Mouse (Mus musculus): ENCODE results near the gene Fig4.

Gene Fig4

DNA sequence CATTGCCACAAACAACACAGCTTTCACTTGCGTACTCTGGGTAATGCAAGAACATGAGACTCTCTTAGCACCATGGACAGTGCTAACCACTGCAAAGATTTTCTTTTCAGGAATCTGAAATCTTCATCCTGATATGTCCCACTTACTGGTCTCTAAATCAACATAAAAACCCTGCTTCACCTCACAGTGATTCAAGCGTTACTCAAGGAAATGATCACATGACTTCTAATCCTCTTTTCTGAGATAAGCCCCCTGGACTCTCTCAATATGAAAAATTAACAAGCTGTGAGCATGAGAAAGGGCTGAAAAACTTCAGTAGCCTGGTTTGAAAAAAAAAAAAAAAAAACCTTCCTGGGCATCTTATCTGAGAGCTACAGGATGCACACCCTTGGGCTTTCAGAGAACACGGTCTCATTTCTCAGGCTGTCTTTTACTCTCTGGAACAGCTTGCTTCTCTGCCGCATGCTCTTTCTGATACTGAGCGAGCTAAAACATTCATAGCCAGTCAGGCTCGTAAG is 94.1 kb downstream of the Fig4 start:
- DNase-seq, result no peak

DNA sequence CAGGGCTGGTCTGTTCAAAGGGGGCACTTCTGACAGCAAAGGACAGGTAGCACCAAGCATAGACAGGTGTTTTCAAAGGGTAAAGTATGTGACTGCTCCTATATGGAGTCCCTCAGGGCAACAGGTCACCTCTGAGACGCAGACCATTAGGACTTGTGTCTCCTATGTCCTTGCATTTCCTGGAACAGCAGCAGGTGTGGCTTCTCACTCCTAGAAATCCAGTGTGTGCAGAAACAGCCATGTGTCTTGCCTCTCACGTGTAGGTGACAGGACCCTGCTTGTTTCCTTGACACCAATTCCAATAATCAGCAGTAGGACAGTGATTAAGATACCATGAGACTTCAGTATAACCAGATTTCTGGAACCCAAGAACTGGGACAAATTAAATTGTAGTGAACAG is 97.4 kb downstream of the Fig4 start:
- no peak for DNase-seq

DNA sequence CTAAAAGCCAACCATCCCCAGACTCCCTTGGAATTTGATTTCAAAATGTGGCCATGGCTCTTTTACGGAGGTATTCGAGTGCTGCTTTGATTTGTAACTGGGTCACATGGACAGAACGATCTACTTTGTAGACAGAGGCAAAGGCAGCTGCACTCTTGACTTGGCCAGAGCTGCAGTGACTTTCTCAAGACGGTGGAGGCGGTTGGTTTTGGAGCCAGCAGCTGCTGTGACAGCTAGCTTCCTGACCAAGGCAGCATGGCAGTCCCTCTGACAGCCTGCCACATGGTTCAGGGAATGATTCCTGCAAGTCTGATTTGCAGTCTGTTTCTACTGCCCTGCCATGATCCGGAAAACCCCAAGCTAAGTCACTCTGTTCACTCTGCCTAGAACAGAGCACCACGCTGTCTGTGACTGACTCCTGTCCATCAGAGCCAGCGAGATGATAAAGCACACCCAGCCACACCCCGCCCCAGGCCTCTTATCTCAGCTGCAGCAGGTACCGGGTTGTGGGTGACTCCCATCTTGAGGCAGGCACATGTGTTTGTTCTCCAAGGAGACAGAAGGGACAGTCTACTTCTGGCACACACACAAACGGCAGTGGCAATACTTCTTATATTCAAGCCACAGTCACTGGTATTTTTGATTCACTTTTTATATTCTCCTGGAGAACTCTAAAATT is 98.3 kb downstream of the Fig4 start:
- DNase-seq, result no peak

DNA sequence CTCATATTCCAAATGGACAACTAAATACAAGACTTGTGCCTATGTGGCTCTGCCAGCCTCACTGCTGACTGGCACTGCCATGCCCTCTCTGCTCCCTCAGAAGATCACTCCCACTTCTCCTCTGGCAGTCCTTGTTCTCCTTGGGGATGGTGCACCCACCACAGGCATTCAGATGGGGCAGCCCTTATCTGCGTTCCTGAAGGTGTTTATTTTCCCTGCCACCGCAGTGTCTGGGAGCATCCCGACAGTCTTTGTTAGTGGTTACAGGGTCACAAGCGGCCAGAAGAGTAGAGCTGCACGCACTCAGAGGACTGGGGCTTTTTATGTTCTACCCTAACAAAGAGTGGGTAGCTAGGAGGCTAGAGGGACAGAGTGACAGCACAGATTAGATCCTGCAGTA is 98.9 kb downstream of the Fig4 start:
- DNase-seq, result no peak

DNA sequence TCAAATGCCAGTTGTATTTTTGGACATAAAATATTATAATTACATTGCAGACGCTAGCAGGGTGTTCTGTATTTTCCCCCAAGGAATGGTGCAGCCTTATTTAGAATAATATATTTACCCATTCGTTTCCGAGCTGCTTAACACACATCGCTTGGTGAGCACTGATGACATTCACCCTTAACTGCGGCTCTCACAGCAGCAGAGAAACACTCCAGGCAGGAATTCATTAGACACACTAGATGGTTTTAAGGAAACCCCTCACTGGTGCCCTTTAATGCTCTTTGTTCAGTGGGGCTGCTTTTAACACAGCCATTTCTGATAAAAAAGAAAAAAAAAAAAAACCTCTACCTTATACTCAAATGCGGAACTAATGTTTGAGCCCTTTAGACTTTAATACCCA is 104.3 kb downstream of the Fig4 start:
- no peak for DNase-seq

DNA sequence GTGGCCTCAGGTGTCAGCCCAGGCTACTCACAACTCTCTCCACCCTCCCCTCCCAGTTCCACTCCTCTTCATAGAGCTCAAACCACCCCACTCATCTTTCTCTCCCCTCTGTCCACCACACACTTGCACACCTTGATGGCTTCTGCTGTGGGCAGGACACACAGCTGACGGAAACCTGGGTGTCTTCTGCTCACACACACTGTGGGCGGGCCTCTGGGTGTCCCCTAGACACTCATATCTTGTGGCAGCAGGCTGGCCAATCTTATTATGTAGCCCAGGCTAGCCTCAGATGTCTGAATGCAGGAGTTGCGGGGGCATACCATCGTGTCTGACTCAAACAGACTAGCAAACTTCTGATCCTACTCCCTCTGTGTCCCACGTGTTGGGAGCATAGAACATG is 105.3 kb downstream of the Fig4 start:
- no peak for DNase-seq

DNA sequence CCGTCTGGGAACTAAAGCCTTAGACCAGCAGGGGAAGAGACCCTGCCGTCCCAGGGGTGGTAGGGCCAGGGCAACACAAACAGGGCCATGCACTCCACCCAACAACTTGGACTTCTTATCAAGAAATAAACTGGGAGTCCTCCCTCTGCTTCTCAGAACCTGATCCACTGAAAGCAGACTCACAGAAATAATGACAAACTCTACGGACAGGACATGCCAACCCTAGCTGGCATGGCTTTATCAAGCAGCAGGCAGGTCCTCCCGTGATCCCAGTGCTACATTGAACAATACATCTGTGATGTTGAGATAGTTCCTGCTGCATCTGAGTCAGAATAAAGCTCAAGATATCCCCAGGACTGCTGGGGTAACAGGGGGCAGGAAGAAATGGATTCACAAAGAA is 106.8 kb downstream of the Fig4 start:
- DNase-seq, result no peak

DNA sequence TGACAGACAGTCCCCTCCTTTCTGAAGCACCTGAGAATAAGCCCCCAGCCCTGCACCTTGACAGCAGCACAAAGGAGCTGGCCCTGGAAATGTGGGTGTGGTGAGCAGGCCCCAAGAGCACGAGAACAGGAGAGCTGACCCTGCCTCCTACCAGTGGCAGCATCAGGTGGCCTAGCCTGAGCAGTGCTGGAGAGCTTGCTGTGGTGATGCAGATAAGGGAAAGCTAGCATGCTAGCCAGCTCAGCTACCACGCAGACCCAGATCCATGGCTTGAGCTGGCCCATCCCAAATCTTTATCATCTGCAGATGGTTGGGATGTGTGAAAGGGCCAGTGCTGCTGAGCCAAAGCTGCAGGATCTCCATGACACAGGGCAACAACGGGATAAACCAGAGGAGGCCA is 113.7 kb downstream of the Fig4 start:
- no peak for DNase-seq

DNA sequence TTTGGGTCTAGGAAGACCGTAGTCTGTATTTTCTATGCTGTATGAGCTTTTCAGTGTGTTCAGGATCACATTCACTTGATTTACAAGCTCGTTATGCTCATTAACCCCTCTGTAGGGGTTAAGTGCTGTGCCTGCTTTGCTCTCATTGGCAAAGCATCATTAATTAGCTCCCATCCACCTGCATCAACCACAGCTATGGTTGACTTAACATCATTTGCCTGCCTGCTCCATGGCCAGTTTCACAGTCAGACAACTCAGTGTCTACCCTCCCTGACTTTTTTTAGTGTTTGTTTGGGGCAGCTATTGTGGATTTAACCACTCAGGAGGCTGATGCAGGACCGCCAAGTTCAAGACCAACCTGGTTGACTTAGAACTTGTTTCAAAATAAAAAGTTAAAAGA is 119.1 kb downstream of the Fig4 start:
- no peak for DNase-seq

DNA sequence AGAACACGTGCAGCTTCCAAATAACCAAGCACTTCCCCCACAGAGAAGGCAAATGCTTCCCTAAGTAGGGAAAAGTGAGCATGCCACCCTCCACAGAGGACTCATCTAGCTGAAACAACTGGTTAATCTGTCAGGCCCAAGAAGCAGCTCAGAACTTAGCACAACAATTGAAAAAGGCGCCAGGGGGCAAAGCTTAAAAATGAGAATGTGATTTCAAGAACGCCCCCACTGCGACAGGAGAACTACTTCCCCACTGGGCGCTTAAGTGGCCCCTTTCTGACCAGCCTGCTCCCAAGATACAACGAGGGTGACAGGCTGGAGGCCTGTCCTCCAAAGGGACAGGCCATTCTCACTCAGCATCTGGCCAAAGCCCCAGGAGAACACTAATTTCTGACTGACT is 120.4 kb downstream of the Fig4 start:
- DNase-seq, result no peak

DNA sequence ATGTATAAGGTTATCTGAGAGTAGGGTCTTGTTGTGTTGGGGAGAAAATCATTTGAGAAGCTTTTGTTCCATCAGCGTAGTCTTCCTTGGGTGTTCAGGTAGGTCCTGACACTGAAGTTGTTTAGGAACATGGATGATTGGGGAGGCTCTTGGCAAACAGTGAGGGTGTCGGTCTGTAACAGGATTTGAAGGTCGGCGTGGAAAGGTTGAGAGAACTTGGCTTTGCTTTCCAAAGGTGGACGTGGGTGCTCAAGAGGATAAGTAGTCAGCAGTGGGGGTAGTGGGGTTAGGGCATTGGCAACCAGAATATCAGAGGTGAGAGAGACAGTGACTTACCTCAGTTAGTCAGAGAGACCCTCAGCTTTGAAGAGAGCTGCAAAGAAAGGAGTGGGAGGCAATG is 136.9 kb downstream of the Fig4 start:
- no peak for DNase-seq

DNA sequence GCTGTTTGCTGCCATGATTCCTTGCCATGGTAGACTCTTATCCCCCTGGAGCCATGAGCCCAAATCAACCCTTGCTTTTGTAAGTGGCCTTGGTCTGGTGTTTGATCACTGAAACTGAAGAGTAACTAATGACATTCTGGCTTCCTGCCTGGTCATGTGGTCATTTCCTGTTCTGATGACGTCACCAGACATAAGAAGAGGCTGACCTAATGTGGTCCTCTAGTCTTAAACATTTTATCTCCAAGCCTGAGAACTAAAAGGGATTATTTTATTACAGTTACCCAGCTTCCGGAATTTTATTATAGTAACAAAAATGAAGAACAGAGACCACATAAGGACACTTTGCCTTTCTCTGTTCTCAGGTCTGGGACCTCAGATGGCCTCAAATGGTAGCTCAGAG is 140.0 kb downstream of the Fig4 start:
- DNase-seq, result no peak

DNA sequence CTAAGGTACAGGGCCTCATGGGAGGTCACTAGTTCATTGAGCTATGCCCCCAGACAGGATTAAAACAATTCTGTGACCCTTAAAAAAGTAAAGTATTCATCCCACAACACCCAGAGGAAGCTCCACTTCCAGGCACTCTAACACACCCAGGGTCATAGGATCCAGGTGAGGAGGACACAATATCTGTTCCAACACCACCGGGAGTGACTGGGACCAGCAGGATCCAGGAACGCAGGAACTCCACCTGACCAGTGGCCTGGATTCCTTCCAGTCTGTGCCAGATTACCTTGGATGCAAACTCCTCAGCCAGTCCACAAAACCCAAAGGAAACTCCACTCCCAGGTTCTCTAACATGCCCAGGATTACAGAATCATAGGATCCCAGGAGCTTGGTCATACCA is 145.8 kb downstream of the Fig4 start:
- no peak for DNase-seq

DNA sequence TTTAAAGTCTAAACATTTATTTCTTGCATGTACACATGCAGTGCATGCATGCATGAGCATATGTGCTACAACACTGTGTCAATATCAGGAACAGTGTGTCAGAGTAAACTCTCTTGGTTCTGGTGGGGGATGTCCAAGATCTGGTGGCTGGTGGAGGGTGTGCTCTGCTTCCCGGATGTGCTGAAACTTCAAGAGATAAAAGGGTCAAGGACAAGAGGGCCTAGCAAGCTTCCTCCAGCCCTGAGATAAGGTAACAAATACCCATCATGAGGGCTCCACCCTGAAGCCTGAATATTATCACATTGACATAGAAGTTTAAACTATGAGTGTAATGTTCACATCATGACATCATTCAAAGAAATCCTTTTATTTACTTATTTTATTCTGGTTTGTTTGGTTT is 146.4 kb downstream of the Fig4 start:
- DNase-seq, result no peak

DNA sequence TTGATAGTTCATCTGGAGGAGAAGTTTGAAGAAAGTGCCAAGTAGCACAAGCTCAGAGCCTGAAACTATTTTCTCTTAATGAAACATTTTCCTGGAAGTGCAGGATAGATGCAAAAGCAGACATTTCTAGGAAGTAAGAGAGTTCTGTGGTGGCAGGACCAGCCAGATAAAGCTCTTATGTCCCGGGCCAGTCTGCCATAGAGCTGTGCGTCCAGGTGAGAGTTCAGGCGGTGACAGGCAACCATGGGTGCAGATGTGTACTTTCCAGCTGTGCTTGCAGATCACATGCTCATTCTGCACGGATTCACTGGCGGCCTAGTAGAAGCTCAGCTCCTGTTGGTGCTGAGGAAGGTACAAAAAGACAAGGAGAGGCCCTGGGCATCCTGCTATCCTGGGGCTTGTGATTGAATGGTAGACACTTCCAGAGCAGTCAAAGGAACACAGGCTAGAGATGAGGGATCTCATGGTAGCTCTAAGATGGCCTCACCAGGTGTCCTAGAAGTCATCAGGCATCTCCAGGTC is 149.8 kb downstream of the Fig4 start:
- DNase-seq, result no peak

DNA sequence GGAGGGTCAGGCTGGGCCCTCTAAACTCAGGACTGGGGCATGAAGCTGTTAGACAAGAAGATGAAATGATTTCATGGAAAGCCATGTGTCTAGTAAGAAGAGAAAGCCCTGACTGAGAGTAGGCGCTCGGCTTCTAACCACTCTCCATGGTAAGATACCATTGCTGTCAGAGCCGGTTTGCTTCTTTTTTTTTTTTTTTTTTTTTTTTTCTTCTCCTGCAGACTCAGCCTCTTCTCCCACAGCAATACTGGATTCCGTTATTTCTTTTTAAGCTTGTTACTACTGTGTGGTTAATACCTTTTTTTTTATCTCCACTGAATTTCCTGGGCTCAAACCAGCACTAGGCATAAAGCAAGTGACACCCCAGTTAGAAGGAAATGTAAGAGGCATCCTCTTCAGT is 151.2 kb downstream of the Fig4 start:
- no peak for DNase-seq

DNA sequence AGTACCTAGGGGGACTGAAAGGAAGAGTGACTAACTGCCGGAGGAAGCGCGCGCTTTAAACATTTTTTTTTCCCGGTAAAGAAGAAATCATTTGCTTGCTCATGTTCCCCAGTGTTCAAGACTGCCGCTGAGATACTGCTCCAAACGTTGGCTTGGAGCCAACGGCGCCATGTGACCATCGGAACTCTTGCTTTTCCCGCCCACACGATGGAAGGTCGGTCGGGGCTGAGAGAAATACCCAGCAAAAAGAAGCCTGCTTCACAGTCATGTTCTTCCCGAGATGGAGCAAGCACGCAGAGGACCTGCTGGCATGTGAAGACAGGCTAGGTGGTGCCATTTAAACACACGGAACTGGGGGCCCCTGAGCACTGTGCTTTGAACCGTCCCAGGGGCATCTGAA is 151.6 kb downstream of the Fig4 start:
- DNase-seq, result no peak

DNA sequence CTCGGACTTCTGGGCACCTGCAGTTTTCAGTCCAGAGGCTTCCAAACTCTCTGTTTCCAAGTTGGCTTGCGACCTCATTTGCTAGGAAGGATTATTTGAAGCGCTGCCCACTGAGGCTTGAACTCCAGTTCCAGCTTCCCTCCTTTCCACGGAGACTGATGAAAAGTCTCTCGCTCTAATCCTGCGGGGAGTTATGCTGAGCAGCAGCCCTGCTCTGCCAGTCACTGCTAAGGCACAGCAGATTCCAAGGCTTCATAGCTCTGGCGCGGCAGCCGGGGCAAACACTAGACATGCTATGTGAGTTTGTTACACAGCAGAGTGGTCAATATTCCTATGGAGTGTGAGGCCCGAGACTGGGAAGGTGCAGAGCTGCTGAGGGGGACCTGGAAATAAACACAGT is 152.0 kb downstream of the Fig4 start:
- no peak for DNase-seq

DNA sequence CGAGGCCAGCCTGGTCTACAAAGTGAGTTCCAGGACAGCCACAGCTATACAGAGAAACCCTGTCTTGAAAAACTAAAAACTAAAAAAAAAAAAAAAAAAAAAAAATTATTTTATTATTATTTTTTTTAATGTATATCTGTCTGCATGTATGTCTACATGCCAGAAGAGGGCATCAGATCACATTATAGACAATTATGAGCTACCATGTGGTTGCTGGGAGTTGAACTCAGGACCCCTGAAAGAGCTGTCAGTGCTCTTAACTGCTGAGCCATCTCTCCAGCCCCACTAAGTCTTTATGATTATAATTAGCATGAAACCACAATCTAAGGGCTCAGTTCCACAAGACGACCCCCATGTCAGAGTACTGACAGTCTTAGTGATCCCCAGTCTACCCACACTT is 152.6 kb downstream of the Fig4 start:
- no peak for DNase-seq

DNA sequence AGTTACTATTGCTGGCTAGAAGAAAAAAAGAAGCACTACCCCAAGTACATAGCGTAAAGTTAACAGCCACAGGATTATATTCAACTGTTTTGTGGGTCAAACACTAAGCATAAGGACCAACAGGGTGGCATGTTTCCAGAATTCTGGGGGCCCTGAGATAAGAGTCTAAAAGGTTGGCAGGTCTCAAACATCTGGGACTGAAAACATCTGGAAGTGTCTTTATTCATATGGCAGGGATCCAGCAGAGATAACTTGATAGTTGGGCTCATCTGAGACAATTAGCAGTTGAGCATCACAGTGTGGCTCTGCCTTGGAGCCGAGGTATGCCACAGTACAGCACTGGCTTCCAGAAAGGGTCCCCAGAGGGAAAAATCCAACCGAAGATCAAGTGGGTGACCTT is 153.8 kb downstream of the Fig4 start:
- no peak for DNase-seq

DNA sequence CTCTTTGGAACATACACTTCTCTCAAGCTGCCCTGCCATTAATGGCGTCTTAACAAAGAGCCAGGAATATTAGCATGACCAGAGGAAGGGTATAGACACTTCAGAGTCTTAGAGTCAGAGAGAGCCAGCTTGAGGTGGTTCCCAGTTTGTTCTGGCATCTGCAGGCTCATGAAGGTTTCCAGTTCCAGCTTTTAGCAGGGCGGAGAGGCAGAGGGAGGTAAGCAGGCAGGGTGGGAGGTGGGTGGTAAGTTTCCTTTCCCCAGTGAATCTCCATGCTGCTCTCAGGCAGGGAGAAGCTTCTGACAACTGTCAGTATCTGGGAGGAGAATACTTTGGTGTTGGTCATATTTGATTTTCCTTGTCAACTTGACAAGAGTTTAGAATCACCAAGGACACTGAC is 156.9 kb downstream of the Fig4 start:
- no peak for DNase-seq
